Mouse (Mus musculus) limb, embryonic 10.5 days (tissue): ENCODE measurements around the gene Olfr201. TPM values are rescaled to one million over a fixed set of nuclear protein-coding genes. Genes with fewer than 3 reads are reported as not detected.
"Not testable (repeated sequence)": the region's sequence is repeated elsewhere in the genome, so short reads cannot be mapped to it uniquely, and the experiment has no call there.

ENCODE experiments used
- DNase-seq: peaks from one replicate; pipeline ENCODE4 v3.0.0-alpha.2; 2017; ENCODE audit warnings: low spot score
- H3K27ac ChIP-seq: fragments of 300-500 bp; sonication (generic); 2 replicates; pipeline ENCODE4 v1.5.1; 2016; ENCODE audit warnings: mild to moderate bottlenecking
- H3K27me3 ChIP-seq: fragments of 300-500 bp; sonication (generic); 2 replicates; pipeline ENCODE4 v1.6.1; 2016; ENCODE audit warnings: low read depth, mild to moderate bottlenecking; ENCODE audit not compliant: poor library complexity, severe bottlenecking
- H3K36me3 ChIP-seq: fragments of 300-500 bp; sonication (generic); 2 replicates; pipeline ENCODE4 v1.6.1; 2016; ENCODE audit warnings: mild to moderate bottlenecking, moderate library complexity
- H3K4me1 ChIP-seq: fragments of 300-500 bp; sonication (generic); 2 replicates; pipeline ENCODE4 v1.6.1; 2016
- H3K4me3 ChIP-seq: fragments of 300-500 bp; sonication (generic); 2 replicates; pipeline ENCODE4 v1.5.1; 2016; ENCODE audit warnings: mild to moderate bottlenecking, moderate library complexity
- H3K9me3 ChIP-seq: fragments of 300-500 bp; sonication (generic); replicated peaks from 2 replicates; pipeline ENCODE4 v1.6.1; 2016; ENCODE audit warnings: mild to moderate bottlenecking
- WGBS: fragments of 180-500 bp; shearing (Covaris S2); methylation state at CpG from one replicate; pipeline ENCODE4 v1.1.7; 2016; 5-methylcytosine and 5-hydroxymethylcytosine counted together
- polyA plus RNA-seq: library from polyadenylated mRNA; unstranded; fragments of >200 nt; fragmentation: Nextera tagmentation; extraction: Ambion mirVana; gene quantifications from 2 replicates; pipeline ENCODE4 v1.2.1, GENCODE M21; 2016

The Olfr201 gene
- polyA plus RNA-seq = not detected in 2 replicates

GRCm38 (mm10) chr16:59272532-59272931, at the start of gene Olfr201:
Gene Olfr201 (minus strand): TSS chr16:59272632.
- not testable (repeated sequence) for H3K4me1 ChIP-seq, H3K36me3 ChIP-seq, H3K27ac ChIP-seq, H3K27me3 ChIP-seq, H3K4me3 ChIP-seq, H3K9me3 ChIP-seq, DNase-seq
- WGBS = 91% methylated on average over 4 of the region's 4 CpGs

- Histone ChIP-seq H3K27me3 (no peaks in the 10 kb centered on the region), H3K9me3 (no peaks in the 10 kb centered on the region), H3K27ac (no peak within 1 kb of the TSS), H3K4me3 (no peak within 1 kb of the TSS), H3K36me3 (no peaks in the 10 kb centered on the region), H3K4me1 (no peaks in the 10 kb centered on the region)
- no peak for DNase-seq
Measured at GRCm38 (mm10) chr16:59318148-59318547, 45.7 kb upstream of the Olfr201 start, which contains the start of gene Olfr204. Gene Olfr204 (minus strand): TSS chr16:59318248.

- Histone ChIP-seq H3K9me3 (no peaks in the 10 kb centered on the region), H3K4me1 (no peaks in the 10 kb centered on the region), H3K27me3 (no peaks in the 10 kb centered on the region), H3K4me3 (no peak within 1 kb of the TSS), H3K27ac (no peak within 1 kb of the TSS), H3K36me3 (no peaks in the 10 kb centered on the region)
- DNase-seq = no peak
- WGBS = 88% methylated on average over 2 of the region's 2 CpGs
Measured at GRCm38 (mm10) chr16:59298581-59298980, 26.1 kb upstream of the Olfr201 start, which contains the start of gene Olfr203. Gene Olfr203 (plus strand): TSS chr16:59298881.

- not testable (repeated sequence) for H3K36me3 ChIP-seq, H3K4me1 ChIP-seq, H3K27ac ChIP-seq, H3K27me3 ChIP-seq, H3K4me3 ChIP-seq, H3K9me3 ChIP-seq, DNase-seq
- 90% methylated on average over 9 of the region's 9 CpGs for WGBS
Measured at GRCm38 (mm10) chr16:59287576-59287975, 15.1 kb upstream of the Olfr201 start.

GRCm38 (mm10) chr16:59286693-59287092, 14.3 kb upstream of the Olfr201 start, which contains the start of gene Olfr202:
Gene Olfr202 (minus strand): TSS chr16:59286793.
- Histone ChIP-seq H3K4me3 (no peak within 1 kb of the TSS), H3K27ac (no peak within 1 kb of the TSS), H3K27me3 (no peaks in the 10 kb centered on the region), H3K36me3 (no peaks in the 10 kb centered on the region), H3K9me3 (no peaks in the 10 kb centered on the region), H3K4me1 (no peaks in the 10 kb centered on the region)
- no peak for DNase-seq
- WGBS = 85% methylated on average over 1 of the region's 1 CpGs

- no peak overlapping the region for H3K27ac ChIP-seq
- H3K4me1 ChIP-seq = no peaks in the 10 kb centered on the region
- no peaks in the 10 kb centered on the region for H3K9me3 ChIP-seq
- no peaks in the 10 kb centered on the region for H3K36me3 ChIP-seq
- WGBS = 78% methylated on average over 1 of the region's 1 CpGs
- H3K27me3 ChIP-seq = no peaks in the 10 kb centered on the region
- H3K4me3 ChIP-seq = no peak overlapping the region
- no peak for DNase-seq
Measured at GRCm38 (mm10) chr16:59283476-59283875, 11.0 kb upstream of the Olfr201 start.

- WGBS = 81% methylated on average over 3 of the region's 3 CpGs
Measured at GRCm38 (mm10) chr16:59280542-59280941, 8.1 kb upstream of the Olfr201 start.

GRCm38 (mm10) chr16:59269097-59269496, 3.3 kb downstream of the Olfr201 start:
- 80% methylated on average over 4 of the region's 4 CpGs for WGBS
- H3K27me3 ChIP-seq = not testable (repeated sequence)

More at GRCm38 (mm10) chr16:59280542-59280941, 8.1 kb upstream of the Olfr201 start:
- Histone ChIP-seq H3K36me3 (no peaks in the 10 kb centered on the region), H3K9me3 (no peaks in the 10 kb centered on the region), H3K4me1 (no peaks in the 10 kb centered on the region), H3K27ac (no peak overlapping the region), H3K27me3 (no peaks in the 10 kb centered on the region), H3K4me3 (no peak overlapping the region)
- no peak for DNase-seq

GRCm38 (mm10) chr16:59249684-59250083, 22.7 kb downstream of the Olfr201 start:
- H3K27me3 ChIP-seq = no peaks in the 10 kb centered on the region
- H3K27ac ChIP-seq = no peak overlapping the region
- H3K9me3 ChIP-seq = no peaks in the 10 kb centered on the region
- no peaks in the 10 kb centered on the region for H3K36me3 ChIP-seq
- no peak overlapping the region for H3K4me3 ChIP-seq
- 88% methylated on average over 17 of the region's 17 CpGs for WGBS
- no peak for DNase-seq
- no peaks in the 10 kb centered on the region for H3K4me1 ChIP-seq

More at GRCm38 (mm10) chr16:59269097-59269496, 3.3 kb downstream of the Olfr201 start:
- not testable (repeated sequence) for DNase-seq, H3K9me3 ChIP-seq, H3K36me3 ChIP-seq, H3K27ac ChIP-seq, H3K4me1 ChIP-seq, H3K4me3 ChIP-seq

- not testable (repeated sequence) for DNase-seq, H3K27me3 ChIP-seq, H3K4me1 ChIP-seq, H3K36me3 ChIP-seq, H3K27ac ChIP-seq, H3K4me3 ChIP-seq, H3K9me3 ChIP-seq
- WGBS = 86% methylated on average over 1 of the region's 1 CpGs
Measured at GRCm38 (mm10) chr16:59219667-59220066, 52.8 kb downstream of the Olfr201 start, which contains the start of gene Olfr199. Gene Olfr199 (minus strand): TSS chr16:59219767.

GRCm38 (mm10) chr16:59217861-59218260, 54.6 kb downstream of the Olfr201 start:
- H3K4me3 ChIP-seq, H3K27ac ChIP-seq, H3K27me3 ChIP-seq, H3K9me3 ChIP-seq, H3K4me1 ChIP-seq, DNase-seq, H3K36me3 ChIP-seq: not testable (repeated sequence)
- WGBS = 83% methylated on average over 3 of the region's 3 CpGs

Other genes starting within 250 kb of the Olfr201 start
- gene Olfr186, start 242.3 kb downstream of the Olfr201 start, polyA plus RNA-seq = not detected in 2 replicates
- gene Olfr187, start 232.9 kb downstream of the Olfr201 start, polyA plus RNA-seq = not detected in 2 replicates
- gene Olfr190, start 194.6 kb downstream of the Olfr201 start, polyA plus RNA-seq = not detected in 2 replicates
- not detected in 2 replicates for gene Olfr191, start 182.8 kb downstream of the Olfr201 start, polyA plus RNA-seq
- gene Olfr193, start 160.8 kb downstream of the Olfr201 start, polyA plus RNA-seq = not detected in 2 replicates
- gene Olfr194, start 151.6 kb downstream of the Olfr201 start, polyA plus RNA-seq = not detected in 2 replicates
- not detected in 2 replicates for gene Olfr195, start 125.6 kb downstream of the Olfr201 start, polyA plus RNA-seq
- not detected in 2 replicates for gene Olfr196, start 102.2 kb downstream of the Olfr201 start, polyA plus RNA-seq
- not detected in 2 replicates for gene Olfr198, start 69.1 kb downstream of the Olfr201 start, polyA plus RNA-seq
- not detected in 2 replicates for gene Olfr199, start 52.9 kb downstream of the Olfr201 start, polyA plus RNA-seq
- gene Olfr202, start 14.2 kb upstream of the Olfr201 start, polyA plus RNA-seq = not detected in 2 replicates
- not detected in 2 replicates for gene Olfr203, start 26.2 kb upstream of the Olfr201 start, polyA plus RNA-seq
- not detected in 2 replicates for gene Olfr204, start 45.6 kb upstream of the Olfr201 start, polyA plus RNA-seq
- gene Olfr205, start 58.5 kb upstream of the Olfr201 start, polyA plus RNA-seq = not detected in 2 replicates
- gene Olfr206, start 76.6 kb upstream of the Olfr201 start, polyA plus RNA-seq = not detected in 2 replicates
- not detected in 2 replicates for gene Olfr209, start 91.4 kb upstream of the Olfr201 start, polyA plus RNA-seq
- 0.11 and 0.19 TPM in 2 replicates for gene Gabrr3, start 134.7 kb upstream of the Olfr201 start, polyA plus RNA-seq
- 36.6 and 40.6 TPM in 2 replicates for gene Riox2, start 199.1 kb upstream of the Olfr201 start, polyA plus RNA-seq